Mouse (Mus musculus) erythroblast, adult 5-6 weeks (primary cell): Measurements from ENCODE around the gene Ptprd. TPM values are rescaled to one million over a fixed set of nuclear protein-coding genes. Genes with fewer than 3 reads are reported as not detected.

Experiments
- ATAC-seq: replicated peaks from 2 replicates; pipeline ENCODE4 v1.8.0; 2016; ENCODE audit warnings: moderate number of reproducible peaks, mild to moderate bottlenecking, moderate TSS enrichment, inconsistent platforms; ENCODE audit not compliant: poor library complexity, low FRiP score, severe bottlenecking
- total RNA-seq, 2 experiments: library from RNA; stranded (forward) in 1 of 2; stranded (reverse) in 1 of 2; fragments of 150-400 nt in 1 of 2; fragments of 200-764, 138-1000 nt in 1 of 2; gene quantifications; 2 replicates each; pipeline versions ENCODE4 v1.2.3 to v1.2.4; 2015 to 2017; ENCODE audit warnings: low replicate concordance in 2 of 2

Ptprd gene
- total RNA-seq, 2 experiments from 2014 or later, result not detected

GRCm38 (mm10) chr4:76766918-76767317, 1444.8 kb downstream of the Ptprd start:
- ATAC-seq, result no peak

- ATAC-seq, result no peak
Observed at GRCm38 (mm10) chr4:76766429-76766828, 1445.3 kb downstream of the Ptprd start.

GRCm38 (mm10) chr4:76750709-76751108, 1461.1 kb downstream of the Ptprd start:
- ATAC-seq, result no peak

- ATAC-seq, result no peak
Observed at GRCm38 (mm10) chr4:76735831-76736230, 1475.9 kb downstream of the Ptprd start.

- no peak for ATAC-seq
Observed at GRCm38 (mm10) chr4:76675726-76676125, 1536.0 kb downstream of the Ptprd start.

GRCm38 (mm10) chr4:76673224-76673623, 1538.5 kb downstream of the Ptprd start:
- no peak for ATAC-seq

GRCm38 (mm10) chr4:76672653-76673052, 1539.1 kb downstream of the Ptprd start:
- no peak for ATAC-seq

GRCm38 (mm10) chr4:76661725-76662124, 1550.0 kb downstream of the Ptprd start:
- ATAC-seq, result no peak

GRCm38 (mm10) chr4:76660146-76660545, 1551.6 kb downstream of the Ptprd start:
- no peak for ATAC-seq

GRCm38 (mm10) chr4:76656734-76657133, 1555.0 kb downstream of the Ptprd start:
- no peak for ATAC-seq

- no peak for ATAC-seq
Observed at GRCm38 (mm10) chr4:76652971-76653370, 1558.8 kb downstream of the Ptprd start.

- ATAC-seq, result no peak
Observed at GRCm38 (mm10) chr4:76621740-76622139, 1590.0 kb downstream of the Ptprd start.

GRCm38 (mm10) chr4:76616614-76617013, 1595.1 kb downstream of the Ptprd start:
- no peak for ATAC-seq

- no peak for ATAC-seq
Observed at GRCm38 (mm10) chr4:76608246-76608645, 1603.5 kb downstream of the Ptprd start.

- no peak for ATAC-seq
Observed at GRCm38 (mm10) chr4:76606808-76607207, 1605.0 kb downstream of the Ptprd start.

- ATAC-seq, result no peak
Observed at GRCm38 (mm10) chr4:76590722-76591121, 1621.0 kb downstream of the Ptprd start.

- ATAC-seq, result no peak
Observed at GRCm38 (mm10) chr4:76583025-76583424, 1628.7 kb downstream of the Ptprd start.

GRCm38 (mm10) chr4:76566006-76566405, 1645.8 kb downstream of the Ptprd start:
- no peak for ATAC-seq

GRCm38 (mm10) chr4:76541769-76542168, 1670.0 kb downstream of the Ptprd start:
- ATAC-seq, result no peak

GRCm38 (mm10) chr4:76532926-76533325, 1678.8 kb downstream of the Ptprd start:
- no peak for ATAC-seq

GRCm38 (mm10) chr4:76525281-76525680, 1686.5 kb downstream of the Ptprd start:
- ATAC-seq, result no peak

GRCm38 (mm10) chr4:76503279-76503601, 1708.5 kb downstream of the Ptprd start:
- no peak for ATAC-seq
